Mouse (Mus musculus) liver, adult 10 weeks (tissue): ENCODE measurements around the gene Mup4. TPM values are rescaled to one million over a fixed set of nuclear protein-coding genes. Genes with fewer than 3 reads are reported as not detected.

Experiments used
- polyA plus RNA-seq: library from polyadenylated mRNA; stranded (reverse); fragments of 350-450 nt; fragmentation: Illumina TruSeq; extraction: RNeasy Lipid Tissue Mini Kit (QIAGEN cat#74804); gene quantifications from one replicate; pipeline ENCODE4 v1.2.3, GENCODE M21; 2014; ENCODE audit warnings: low read depth, low replicate concordance

Mup4 gene
- not detected for polyA plus RNA-seq

GRCm38 (mm10) chr4:59960610-59961009, at the start of gene Mup4:
Mup4 (minus strand) TSS chr4:59960710.

GRCm38 (mm10) chr4:59963405-59964344, 3.2 kb upstream of the Mup4 start, which contains the start of gene Mup6:
Mup6 (plus strand) TSS chr4:59964294.

GRCm38 (mm10) chr4:59914608-59915403, 45.7 kb downstream of the Mup4 start, which contains the start of gene Slc46a2:
Slc46a2 (minus strand) TSS chr4:59915056.

Other genes starting within 250 kb of the Mup4 start
- 7.5 TPM for gene Inip, start 159.1 kb downstream of the Mup4 start, polyA plus RNA-seq
- gene Snx30, start 154.9 kb downstream of the Mup4 start, polyA plus RNA-seq: 3.3 TPM
- gene Slc46a2, start 45.7 kb downstream of the Mup4 start, polyA plus RNA-seq: not detected
- 0.66 TPM for gene Mup6, start 3.6 kb upstream of the Mup4 start, polyA plus RNA-seq
- 41.2 TPM for gene Mup7, start 109.8 kb upstream of the Mup4 start, polyA plus RNA-seq
- 132 TPM for gene Mup2, start 193.6 kb upstream of the Mup4 start, polyA plus RNA-seq